Mouse (Mus musculus) intestine, postnatal 0 days (tissue): ENCODE measurements around the gene A1bg. TPM values are rescaled to one million over a fixed set of nuclear protein-coding genes. Genes with fewer than 3 reads are reported as not detected.
A peak's percentile ranks its signal among the peaks of the same experiment; 100 is the strongest.

Experiments
- ATAC-seq: fragments of 200-750 bp; cut with Nextera tagmentation; 2 replicates; pipeline ENCODE4 v1.8.0; 2017; ENCODE audit warnings: mild to moderate bottlenecking, moderate TSS enrichment, moderate library complexity
- H3K27ac ChIP-seq: fragments of 300-500 bp; sonication (generic); 2 replicates; pipeline ENCODE4 v1.5.1; 2014; ENCODE audit warnings: mild to moderate bottlenecking, low read depth, low read length, moderate library complexity
- H3K27me3 ChIP-seq: fragments of 300-500 bp; sonication (generic); replicated peaks from 2 replicates; pipeline ENCODE4 v1.6.1; 2014; ENCODE audit warnings: low read length, mixed read lengths; ENCODE audit not compliant: control insufficient read depth, insufficient read depth
- H3K36me3 ChIP-seq: fragments of 300-500 bp; sonication (generic); 2 replicates; pipeline ENCODE4 v1.6.1; 2014; ENCODE audit warnings: mild to moderate bottlenecking, moderate library complexity; ENCODE audit not compliant: control insufficient read depth, insufficient read depth
- H3K4me1 ChIP-seq: fragments of 300-500 bp; sonication (generic); replicated peaks from 2 replicates; pipeline ENCODE4 v1.6.1; 2014; ENCODE audit warnings: antibody characterized with exemption, low read length, mixed read lengths; ENCODE audit not compliant: control insufficient read depth, insufficient read depth
- H3K4me2 ChIP-seq: fragments of 300-500 bp; sonication (generic); replicated peaks from 2 replicates; pipeline ENCODE4 v1.6.1; 2014; ENCODE audit warnings: low read depth, mild to moderate bottlenecking, moderate library complexity
- H3K4me3 ChIP-seq: fragments of 300-500 bp; sonication (generic); 2 replicates; pipeline ENCODE4 v1.5.1; 2014; ENCODE audit warnings: low read depth, low read length
- H3K9ac ChIP-seq: fragments of 300-500 bp; sonication (generic); 2 replicates; pipeline ENCODE4 v1.6.1; 2014; ENCODE audit warnings: mild to moderate bottlenecking, low read depth, low read length
- H3K9me3 ChIP-seq: fragments of 300-500 bp; sonication (generic); 2 replicates; pipeline ENCODE4 v1.6.1; 2016; ENCODE audit warnings: mixed run types; ENCODE audit not compliant: control insufficient read depth
- CTCF ChIP-seq: sonication (generic); IDR thresholded peaks from 2 replicates; pipeline ENCODE4 v1.5.1; 2016; ENCODE audit warnings: low read depth, mild to moderate bottlenecking, control low read depth, antibody characterized with exemption, moderate library complexity
- WGBS: fragments of 180-500 bp; shearing (Covaris S2); extraction: QIAGEN DNeasy Blood & Tissue Kit; methylation state at CpG from one replicate; pipeline ENCODE4 v1.1.7; 2014; 5-methylcytosine and 5-hydroxymethylcytosine counted together
- polyA plus RNA-seq: library from polyadenylated mRNA; unstranded; fragments of >200 nt; fragmentation: Nextera tagmentation; extraction: Ambion mirVana; gene quantifications from 2 replicates; pipeline ENCODE4 v1.2.1, GENCODE M21; 2015

The A1bg gene
- polyA plus RNA-seq, 1 experiment from 2014 or later = not detected

DNA sequence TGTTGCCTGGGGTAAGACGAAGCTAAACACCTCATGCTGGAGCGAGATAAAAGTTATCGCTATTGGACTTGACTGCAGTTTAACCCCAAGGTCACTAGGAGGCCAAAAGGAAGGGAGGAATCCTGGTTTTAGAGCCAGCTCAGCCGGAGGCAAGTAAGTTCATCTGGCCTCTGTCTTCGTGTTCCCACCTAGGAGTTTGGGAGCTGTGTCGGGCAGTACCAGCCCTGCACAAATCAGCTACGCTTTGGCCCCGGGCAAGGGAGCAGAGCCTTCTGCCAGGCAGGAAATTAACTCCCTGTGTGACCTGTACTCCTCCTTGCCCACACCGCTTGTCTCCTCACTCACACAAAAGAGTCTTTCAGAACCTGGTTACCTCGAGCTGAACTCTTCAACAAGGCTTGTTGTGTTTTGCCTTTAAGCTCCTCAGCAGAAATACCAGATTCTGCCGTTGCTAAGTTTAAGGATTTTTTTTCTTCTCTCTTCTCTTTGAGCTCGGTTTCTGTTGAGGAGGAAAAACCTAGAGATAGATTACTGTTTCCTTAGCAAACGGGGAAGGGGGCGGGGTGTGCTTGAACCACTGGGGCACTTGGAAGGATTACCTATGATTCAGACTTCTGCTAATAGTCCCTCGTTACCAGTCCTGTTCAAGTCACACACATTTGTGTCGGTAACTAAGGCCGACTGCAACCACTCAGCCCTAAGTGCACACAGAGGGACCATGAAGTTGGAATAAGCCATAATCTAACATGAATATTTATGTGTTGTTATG, 69.4 kb downstream of the A1bg start, which contains the start of gene Fam84b:
Gene Fam84b (minus strand): TSS at position 548 of the 769 bp plus-strand sequence.
- no peak within 1 kb of the TSS for H3K9ac ChIP-seq
- 16% methylated on average over 17 of the region's 17 CpGs for WGBS
- peak; percentile 36; the same call in 1 of the 2 replicates for ATAC-seq
- H3K4me3 ChIP-seq = no peak within 1 kb of the TSS
- H3K4me1 ChIP-seq = no peaks in the 10 kb centered on the region
- TF ChIP-seq CTCF = peak; percentile 37; the same call in 1 of the 2 replicates
- H3K4me2 ChIP-seq = peak within 1 kb of the TSS; percentile 37
- no peaks in the 10 kb centered on the region for H3K36me3 ChIP-seq
- H3K27me3 ChIP-seq = no peaks in the 10 kb centered on the region
- no peak within 1 kb of the TSS for H3K27ac ChIP-seq
- H3K9me3 ChIP-seq = no peaks in the 10 kb centered on the region

DNA sequence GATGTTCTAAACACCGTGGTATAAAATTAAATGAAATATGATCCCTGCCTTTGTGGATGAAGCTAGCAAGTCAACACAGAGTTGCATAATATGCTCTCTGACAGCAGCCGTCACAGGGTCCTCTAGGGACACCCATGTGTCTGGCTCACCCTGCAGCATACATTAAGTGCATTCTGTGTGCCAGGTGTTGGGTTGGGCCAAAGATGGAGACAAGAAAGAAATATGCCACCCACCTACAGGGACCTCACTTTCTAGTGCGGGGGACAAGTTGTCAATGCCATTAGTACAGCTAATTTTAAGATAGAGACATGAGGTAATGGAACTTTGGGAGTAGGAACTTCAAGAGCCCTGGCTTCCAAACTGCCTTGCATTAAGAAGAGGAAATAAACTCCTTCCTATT, 74.2 kb downstream of the A1bg start:
- ATAC-seq = no peak
- WGBS = 54% methylated on average over 3 of the region's 3 CpGs
- no peaks in the 10 kb centered on the region for H3K27me3 ChIP-seq

More for the DNA sequence above, 74.2 kb downstream of the A1bg start:
- H3K9me3 ChIP-seq = no peaks in the 10 kb centered on the region
- TF ChIP-seq CTCF = no peak
- H3K36me3 ChIP-seq = no peaks in the 10 kb centered on the region
- no peak overlapping the region for H3K27ac ChIP-seq
- H3K4me2 ChIP-seq = no peak overlapping the region
- H3K4me1 ChIP-seq = no peaks in the 10 kb centered on the region
- no peak overlapping the region for H3K4me3 ChIP-seq
- no peak overlapping the region for H3K9ac ChIP-seq

Other genes starting within 250 kb of the A1bg start
- gene Fam84b, start 69.2 kb downstream of the A1bg start, polyA plus RNA-seq = 71.9 and 82.4 TPM in 2 replicates